Mouse (Mus musculus) liver (tissue): ENCODE results near the gene Slc5a3.
"Not testable (repeated sequence)": the region's sequence is repeated elsewhere in the genome, so short reads cannot be mapped to it uniquely, and the experiment has no call there.

Experiments
- DNase-seq: peaks from one replicate; pipeline ENCODE4 v3.0.0-alpha.2; 2020; ENCODE audit warnings: mixed read lengths

The Slc5a3 gene

GRCm38 (mm10) chr16:92064801-92065200 lies 6.7 kb downstream of the Slc5a3 start:
- DNase-seq = no peak

GRCm38 (mm10) chr16:92070338-92070737 lies 12.2 kb downstream of the Slc5a3 start:
- DNase-seq = no peak

GRCm38 (mm10) chr16:92076797-92077196 lies 18.7 kb downstream of the Slc5a3 start:
- DNase-seq = no peak

GRCm38 (mm10) chr16:92083771-92084453 lies 25.8 kb downstream of the Slc5a3 start:
- DNase-seq = no peak

GRCm38 (mm10) chr16:92089225-92089624 lies 31.1 kb downstream of the Slc5a3 start:
- no peak for DNase-seq

- no peak for DNase-seq
Observed at GRCm38 (mm10) chr16:92091876-92092275, 33.8 kb downstream of the Slc5a3 start.

- DNase-seq = no peak
Observed at GRCm38 (mm10) chr16:92098351-92099051, 40.4 kb downstream of the Slc5a3 start.

- DNase-seq = no peak
Observed at GRCm38 (mm10) chr16:92099598-92099997, 41.5 kb downstream of the Slc5a3 start.

- no peak for DNase-seq
Observed at GRCm38 (mm10) chr16:92100111-92100510, 42.0 kb downstream of the Slc5a3 start.

GRCm38 (mm10) chr16:92102115-92102514 lies 44.0 kb downstream of the Slc5a3 start:
- DNase-seq = no peak

GRCm38 (mm10) chr16:92102931-92103330 lies 44.8 kb downstream of the Slc5a3 start:
- not testable (repeated sequence) for DNase-seq

- DNase-seq = no peak
Observed at GRCm38 (mm10) chr16:92103572-92104331, 45.6 kb downstream of the Slc5a3 start.

GRCm38 (mm10) chr16:92104332-92104590 lies 46.1 kb downstream of the Slc5a3 start:
- DNase-seq = no peak

GRCm38 (mm10) chr16:92104951-92105350 lies 46.8 kb downstream of the Slc5a3 start:
- DNase-seq = no peak

GRCm38 (mm10) chr16:92105631-92106030 lies 47.5 kb downstream of the Slc5a3 start:
- no peak for DNase-seq

GRCm38 (mm10) chr16:92107346-92107745 lies 49.2 kb downstream of the Slc5a3 start:
- no peak for DNase-seq

GRCm38 (mm10) chr16:92114706-92115241 lies 56.7 kb downstream of the Slc5a3 start:
- DNase-seq = no peak

- DNase-seq = peak; percentile 56
Observed at GRCm38 (mm10) chr16:92115611-92116421, 57.7 kb downstream of the Slc5a3 start.

GRCm38 (mm10) chr16:92117337-92118209 lies 59.5 kb downstream of the Slc5a3 start:
- DNase-seq = no peak

GRCm38 (mm10) chr16:92119013-92119515 lies 60.9 kb downstream of the Slc5a3 start:
- no peak for DNase-seq

- no peak for DNase-seq
Observed at GRCm38 (mm10) chr16:92120899-92121531, 62.9 kb downstream of the Slc5a3 start.
